Mouse (Mus musculus) liver, postnatal 0 days (tissue): ENCODE measurements around the gene S100a6.

ENCODE experiments used
- CTCF ChIP-seq: sonication (generic); IDR thresholded peaks from 2 replicates; pipeline ENCODE4 v1.5.1; 2016; ENCODE audit warnings: antibody characterized with exemption, low read depth
- EP300 ChIP-seq: IDR thresholded peaks from 2 replicates; pipeline ENCODE4 v1.6.1; 2016; ENCODE audit warnings: antibody characterized with exemption, low read depth, mild to moderate bottlenecking

- TF ChIP-seq CTCF (no peak), EP300 (no peak)
Measured at GRCm38 (mm10) chr3:90589947-90590346, 22.7 kb upstream of the S100a6 start, which contains the start of gene S100a2.
